Mouse (Mus musculus) left cerebral cortex, adult 8-10 months (tissue): Measurements from ENCODE around the gene Oscar. TPM values are rescaled to one million over a fixed set of nuclear protein-coding genes. Genes with fewer than 3 reads are reported as not detected.
A peak's percentile ranks its signal among the peaks of the same experiment; 100 is the strongest.

Source experiments
- DNase-seq, 2 experiments: peaks; one replicate each; pipeline ENCODE4 v3.0.0; 2022; ENCODE audit warnings: low spot score in 2 of 2
- total RNA-seq, 4 experiments: library from RNA; stranded (reverse); gene quantifications; 2 replicates each; pipeline ENCODE4 v1.2.4; 2022

Gene Oscar
- 1 to 10 TPM in 1 of 4 experiments, under 1 TPM in 3; 0.46 to 1.1 (median 0.67) TPM for total RNA-seq

DNA sequence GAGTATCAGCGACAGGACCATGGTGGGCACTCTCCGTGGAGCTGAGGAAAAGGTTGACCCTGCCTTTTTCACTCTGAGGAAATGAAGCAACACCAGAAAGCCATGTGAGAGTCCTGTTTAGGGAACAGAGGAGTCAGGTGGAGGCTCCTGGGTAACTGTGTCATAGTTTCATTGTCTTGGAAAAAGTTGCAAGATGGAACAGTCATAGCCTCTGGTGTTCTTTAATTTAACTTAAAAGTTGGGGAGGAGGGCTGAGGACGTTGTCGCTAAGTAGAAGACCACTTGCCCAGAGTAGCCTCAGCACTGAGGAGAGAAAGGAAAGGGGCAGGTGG, at the start of gene Oscar:
Oscar (minus strand) TSS at position 101 of the 332 bp plus-strand sequence.
- no peak for DNase-seq

DNA sequence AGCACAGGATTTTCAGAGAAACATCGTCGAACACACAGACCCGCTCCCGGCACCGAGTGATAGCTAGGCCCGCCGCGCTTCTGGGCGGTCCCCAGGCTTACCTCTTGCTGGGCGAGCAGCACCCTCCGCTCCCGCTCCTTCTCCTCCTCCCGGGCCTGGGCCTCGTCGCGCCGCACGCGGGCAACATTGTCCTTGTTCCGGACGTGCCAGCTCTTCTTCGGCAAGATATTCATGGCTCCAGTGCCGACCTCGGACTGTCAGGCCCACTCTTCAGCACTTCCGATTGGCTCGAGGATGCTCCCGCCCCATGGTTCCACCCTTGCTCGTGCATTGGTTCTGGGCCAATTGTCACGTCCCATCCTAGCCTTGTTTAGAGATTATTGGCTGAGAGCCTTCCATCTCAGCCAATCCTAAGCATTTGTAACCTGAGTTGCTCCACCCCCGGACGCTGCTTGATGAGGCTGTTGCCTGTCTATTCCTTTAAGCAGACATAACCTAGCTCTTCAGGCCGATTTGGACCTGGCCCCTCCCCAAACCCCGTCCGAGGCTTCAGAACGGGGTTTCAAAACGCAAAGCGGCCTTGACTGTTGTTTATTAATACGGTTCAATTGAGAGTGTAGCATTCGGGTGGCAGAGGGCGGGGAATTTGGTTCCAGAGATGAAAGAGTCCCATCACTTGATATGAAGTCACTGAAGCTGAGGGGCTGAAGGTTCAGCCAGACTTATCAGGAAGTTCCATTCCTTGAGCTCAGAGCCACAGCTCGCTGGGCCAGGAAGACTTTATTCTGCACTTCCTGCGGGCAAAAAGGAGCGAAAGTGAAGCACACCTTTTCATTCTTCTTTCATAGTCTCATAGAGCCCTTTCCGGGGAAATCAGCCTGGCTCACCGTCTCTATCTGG, 49.5 kb upstream of the Oscar start, which contains the start of gene Leng1:
Leng1 (minus strand) TSS at position 626 of the 900 bp plus-strand sequence.
- peak; percentile 93 to 96 for DNase-seq

GRCm38 (mm10) chr7:3664524-3665214, 48.7 kb upstream of the Oscar start:
- no peak for DNase-seq

DNA sequence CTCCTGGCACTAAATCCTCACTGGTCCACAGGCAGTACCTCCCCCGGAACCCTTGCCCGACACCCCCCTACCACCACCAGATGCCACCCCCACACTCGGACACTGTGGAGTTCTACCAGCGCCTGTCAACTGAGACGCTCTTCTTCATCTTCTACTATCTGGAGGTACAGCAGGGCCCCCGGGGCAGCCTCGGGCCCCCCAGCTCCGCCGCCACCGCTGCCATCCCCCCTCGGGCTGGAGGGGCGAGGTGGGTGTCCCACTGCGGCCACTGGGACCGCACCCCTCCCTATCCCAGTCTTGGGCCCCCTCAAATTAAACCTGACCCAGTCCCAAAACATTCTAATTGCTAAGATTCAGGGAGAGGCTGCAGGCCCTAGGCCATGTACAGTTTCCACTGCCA, 42.6 kb upstream of the Oscar start:
- DNase-seq = no peak

- no peak for DNase-seq
Measured at GRCm38 (mm10) chr7:3656966-3657365, 41.0 kb upstream of the Oscar start.

GRCm38 (mm10) chr7:3646641-3647040, 30.7 kb upstream of the Oscar start:
- DNase-seq = no peak

- DNase-seq = no peak
Measured at GRCm38 (mm10) chr7:3646188-3646587, 30.2 kb upstream of the Oscar start.

DNA sequence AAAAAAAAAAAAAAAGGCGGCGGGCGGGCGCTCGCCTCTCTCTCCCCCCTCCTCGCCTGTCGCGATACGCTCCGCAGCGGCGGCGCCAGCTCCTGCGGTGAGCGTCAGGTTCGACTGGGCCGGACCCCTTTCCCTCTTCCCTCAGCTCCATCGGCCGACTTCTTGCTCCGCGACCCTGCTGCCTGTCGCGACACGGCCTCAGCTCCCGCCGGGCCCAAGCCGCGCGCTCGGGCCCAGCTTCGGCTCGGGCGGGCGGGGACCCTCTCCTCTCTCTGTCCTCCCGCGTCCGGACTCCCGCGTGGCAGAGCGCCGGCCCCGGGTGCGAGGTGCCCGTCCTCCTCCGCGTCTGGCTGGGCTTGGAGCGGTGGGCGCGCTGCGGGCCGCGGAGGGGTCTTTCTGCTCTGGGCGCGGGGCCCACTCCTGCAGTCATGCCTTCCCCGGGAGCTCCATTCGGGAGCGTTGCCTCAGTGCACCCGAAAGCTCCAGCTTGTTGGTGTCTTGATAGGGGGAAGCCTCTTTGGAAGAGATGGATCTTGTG, 29.6 kb upstream of the Oscar start:
- DNase-seq = no peak

- peak; percentile 96 to 100 for DNase-seq
Measured at GRCm38 (mm10) chr7:3644672-3645487, 28.9 kb upstream of the Oscar start, which contains the start of gene Cnot3. Gene Cnot3, plus strand, starts transcription at chr7:3645268.

DNA sequence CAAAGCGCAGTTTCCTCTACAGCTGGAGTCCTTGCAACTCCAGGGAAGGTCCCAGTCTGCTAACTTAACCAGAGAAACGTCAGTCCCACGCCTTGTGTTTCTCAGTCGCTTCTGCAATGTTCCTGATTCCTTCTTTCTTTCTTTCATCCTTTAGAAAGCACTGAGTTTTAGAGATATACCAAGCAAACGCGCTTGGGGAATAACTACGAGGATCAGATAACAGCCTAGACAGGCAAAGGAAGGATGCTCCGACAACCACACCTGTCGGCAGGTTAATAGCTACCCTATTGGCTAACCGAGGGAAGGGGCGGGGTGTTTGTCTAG, 28.4 kb upstream of the Oscar start:
- DNase-seq = no peak

DNA sequence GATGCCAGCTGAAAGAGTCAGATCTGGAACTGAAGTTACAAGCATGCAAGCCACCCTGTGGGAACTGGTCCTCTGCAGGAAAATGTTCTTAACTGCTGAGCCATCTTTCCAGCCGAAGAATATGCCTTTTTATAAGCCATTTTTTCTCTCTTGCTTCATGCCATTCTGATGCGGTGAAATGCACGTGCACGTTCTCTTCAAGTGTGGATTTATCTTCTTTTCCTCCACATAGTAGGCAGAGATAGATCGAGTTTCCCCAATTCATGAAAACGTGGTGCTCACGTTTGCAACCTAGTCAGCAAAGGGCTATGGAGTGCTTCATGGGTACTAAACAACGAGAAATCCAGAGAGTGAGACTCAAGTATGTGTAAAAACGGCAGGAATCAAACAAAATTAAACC, 27.9 kb upstream of the Oscar start:
- no peak for DNase-seq

DNA sequence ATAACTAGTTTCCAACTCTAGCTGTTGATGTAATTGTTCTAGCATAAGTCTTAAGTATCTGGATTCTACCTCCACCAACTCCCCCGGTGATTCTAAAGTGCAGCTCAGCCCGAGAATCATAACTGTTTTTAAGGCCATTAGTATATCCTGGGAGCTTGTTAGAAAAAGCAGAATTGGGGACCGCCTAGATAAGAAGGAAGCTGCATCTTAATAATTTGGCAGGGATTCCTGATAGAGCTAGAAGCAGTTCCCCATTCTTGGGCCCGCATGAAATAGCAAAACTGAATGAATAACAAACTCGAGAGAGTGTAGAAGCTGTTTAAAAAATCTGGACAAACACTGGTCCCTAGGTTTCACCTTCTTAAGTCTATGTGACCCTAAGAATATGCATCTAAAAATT, 27.5 kb upstream of the Oscar start:
- DNase-seq = no peak

- no peak for DNase-seq
Measured at GRCm38 (mm10) chr7:3630478-3630815, 14.5 kb upstream of the Oscar start.

DNA sequence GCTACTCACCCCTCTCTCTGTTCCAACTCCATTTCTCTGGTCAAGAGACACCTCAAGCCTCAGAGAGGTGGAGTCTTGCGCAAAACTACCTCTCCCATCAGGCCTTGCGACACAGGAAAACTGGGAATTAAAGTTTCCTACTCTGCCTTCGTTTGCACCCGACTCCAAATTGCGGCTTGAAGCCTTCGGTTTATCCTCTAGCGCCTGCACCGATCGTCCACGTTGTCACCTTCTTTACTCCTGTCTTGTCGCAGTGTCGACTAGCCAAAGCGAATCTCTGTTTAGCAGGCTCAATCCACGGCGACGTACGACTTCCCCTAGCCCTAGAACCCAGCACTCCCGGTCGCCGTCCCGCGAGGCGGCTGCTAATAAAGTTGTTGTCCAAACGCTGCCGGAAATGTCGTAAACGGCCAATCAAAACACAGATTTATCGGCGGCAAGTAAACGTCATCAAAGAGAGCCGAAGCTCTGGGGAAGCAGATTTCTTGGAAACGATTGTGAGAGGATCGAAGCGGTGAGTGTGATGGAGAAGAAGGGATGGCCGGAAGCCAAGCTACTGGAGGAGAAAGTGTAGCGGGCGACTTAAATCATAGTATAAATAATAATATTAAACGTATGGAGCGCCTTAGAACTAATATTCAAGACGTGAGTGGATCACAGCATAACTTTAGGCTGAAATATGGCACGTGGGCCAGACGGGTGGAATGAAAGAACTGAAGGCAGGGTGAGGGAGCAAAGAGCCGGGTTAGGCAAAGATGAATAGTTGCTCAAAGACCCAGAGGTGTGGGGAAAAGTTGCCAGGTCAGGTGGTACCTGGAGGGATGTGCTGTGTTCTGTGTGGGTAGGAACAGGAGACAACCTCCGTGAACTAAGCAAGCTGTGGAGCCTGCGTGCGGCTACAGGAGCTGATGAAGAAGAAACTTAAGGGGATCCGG, 13.9 kb upstream of the Oscar start, which contains the start of the genes Tfpt and Prpf31:
Tfpt (minus strand) TSS at position 387 of the 935 bp plus-strand sequence.
Prpf31 (plus strand) TSS at position 443 of the 935 bp plus-strand sequence.
- DNase-seq = peak; percentile 89 to 95

- no peak for DNase-seq
Measured at GRCm38 (mm10) chr7:3629030-3629429, 13.1 kb upstream of the Oscar start.

DNA sequence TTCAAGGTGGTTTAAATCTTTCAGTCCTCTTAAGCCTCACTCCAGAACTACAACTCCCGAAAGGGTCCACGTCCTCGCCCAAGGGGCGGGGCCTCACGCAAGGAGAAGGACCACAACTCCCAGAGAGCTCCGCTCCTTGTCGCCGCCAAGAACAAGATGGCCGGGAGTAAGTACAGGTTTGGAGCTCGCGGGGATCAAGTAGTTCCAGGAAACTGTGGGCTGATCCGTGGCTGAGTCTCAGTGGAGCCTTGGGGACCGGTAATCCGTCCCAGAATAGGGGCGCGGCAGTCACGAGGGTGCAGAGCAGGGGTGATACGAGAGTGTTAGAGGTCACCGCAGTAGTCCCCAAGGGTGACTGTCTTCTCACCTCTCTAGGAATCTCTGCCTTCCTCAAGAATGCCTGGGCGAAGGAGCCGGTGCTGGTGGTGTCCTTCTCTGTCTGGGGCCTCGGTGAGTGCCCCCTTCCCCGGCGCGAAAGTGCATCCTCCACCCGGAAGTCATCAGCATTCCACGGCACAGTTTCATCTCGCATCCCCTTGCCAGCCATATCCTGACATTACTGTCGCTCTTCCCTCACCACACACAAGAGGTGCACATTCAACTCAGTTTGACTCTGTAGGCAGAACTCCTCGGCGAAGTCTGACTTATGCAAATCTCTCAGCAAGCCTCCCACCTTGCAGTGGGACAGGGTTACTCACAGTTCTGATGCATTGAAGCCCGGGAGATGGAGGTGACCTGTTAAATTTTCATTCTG, 1.5 kb upstream of the Oscar start, which contains the start of gene Ndufa3:
Ndufa3 (plus strand) TSS at position 132 of the 754 bp plus-strand sequence.
- DNase-seq = peak; percentile 67 to 88

DNA sequence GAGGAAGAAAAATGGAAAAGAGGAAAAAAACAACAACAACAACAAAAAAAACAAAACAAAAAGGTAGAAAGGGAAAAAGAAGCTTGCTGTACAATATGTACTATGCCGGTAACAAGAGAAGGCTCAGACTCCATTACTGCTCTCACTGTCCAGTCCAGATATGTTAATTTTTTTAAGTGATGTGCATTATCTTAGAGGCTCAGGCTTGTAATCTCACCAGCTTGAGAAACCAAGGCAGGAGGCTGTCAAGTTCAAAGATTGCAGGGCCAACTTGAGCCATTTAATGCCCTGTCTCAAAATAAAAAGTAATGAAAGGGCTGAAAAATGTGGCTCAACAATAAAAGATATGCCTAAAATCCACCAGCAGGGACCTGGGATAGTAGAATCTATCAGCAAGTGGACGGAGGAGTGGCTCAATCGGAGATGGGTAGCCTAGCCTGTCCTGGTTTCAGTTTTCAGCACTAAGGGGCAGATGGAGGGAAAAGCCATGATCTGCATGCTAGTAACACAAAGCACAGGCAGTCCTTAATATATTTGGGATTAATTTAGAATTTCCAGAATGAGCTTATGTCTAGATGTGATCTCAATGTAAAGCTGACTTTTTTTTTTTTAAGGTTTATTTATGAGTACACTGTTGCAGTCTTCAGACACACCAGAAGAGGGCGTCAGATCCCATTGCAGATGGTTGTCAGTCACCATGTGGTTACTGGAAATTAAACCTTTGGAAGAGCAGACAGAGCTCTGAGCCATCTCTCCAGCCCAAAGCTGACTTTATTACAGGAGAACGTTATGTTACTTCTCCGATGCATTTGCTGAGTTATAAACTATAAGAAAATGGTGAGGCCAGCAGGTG, 658 bp upstream of the Oscar start:
- DNase-seq = no peak

DNA sequence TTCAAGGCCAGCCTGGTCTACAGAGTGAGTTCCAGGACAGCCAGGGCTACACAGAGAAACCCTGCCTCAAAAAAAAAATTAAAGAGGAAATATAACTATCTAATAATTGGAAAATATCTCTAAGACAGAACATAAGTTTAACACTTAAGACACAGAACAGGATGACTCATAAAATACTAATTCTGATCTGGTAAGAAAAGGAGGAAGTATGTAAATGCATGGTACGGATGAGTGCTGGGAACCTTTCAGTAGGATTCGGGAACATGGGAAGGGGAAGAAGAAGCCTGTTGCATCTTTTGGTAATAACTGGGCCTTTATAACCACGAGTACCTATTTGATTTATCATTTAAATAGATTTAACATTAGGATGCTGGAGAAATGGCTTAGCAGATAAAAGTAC, 1.9 kb downstream of the Oscar start:
- DNase-seq = no peak

GRCm38 (mm10) chr7:3611006-3611405, 5.0 kb downstream of the Oscar start:
- DNase-seq = no peak
